7 mouse cellular contexts compared by ENCODE assay signal in the genomic region with DNA sequence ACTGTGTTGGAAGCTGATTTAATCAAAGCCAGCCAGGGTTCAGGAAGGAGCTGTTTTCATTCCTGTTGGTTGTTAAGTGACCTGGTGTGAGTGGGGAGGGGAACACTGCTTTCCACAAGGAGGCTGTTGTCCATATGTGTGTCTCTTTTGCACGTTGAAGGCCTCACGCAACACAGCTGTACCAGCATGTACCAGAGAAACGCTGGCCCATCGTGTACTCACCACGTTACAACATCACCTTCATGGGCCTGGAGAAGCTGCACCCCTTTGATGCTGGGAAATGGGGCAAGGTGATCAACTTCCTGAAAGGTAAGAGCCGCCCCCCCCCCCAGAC. TPM values are rescaled to one million over a fixed set of nuclear protein-coding genes. Genes with fewer than 3 reads are reported as not detected.
DNase-seq lines count a peak whose midpoint lies in the region; ATAC-seq and TF ChIP-seq lines count a peak whose summit lies in the region.

No protein-coding gene starts in this region.

- no peak for DNase-seq in lung, postnatal 25 days (ENCODE audit: low spot score)
- DNase-seq in limb, embryonic 11.5 days (ENCODE audit: low spot score), result no peak
- no peak for DNase-seq in cerebellum, postnatal 4 days (ENCODE audit: low spot score in 2 of 2)

- 36% methylated on average over 6 of the region's 6 CpGs for WGBS in lung, embryonic 16.5 days
- WGBS in forebrain, embryonic 12.5 days, result 45% methylated on average over 6 of the region's 6 CpGs
- 25% methylated on average over 6 of the region's 6 CpGs for WGBS in limb, embryonic 11.5 days
- 13% methylated on average over 6 of the region's 6 CpGs for WGBS in small intestine, adult 2 months

- no peaks in the 10 kb centered on the region for H3K36me3 ChIP-seq in lung, embryonic 16.5 days (ENCODE audit: control insufficient read depth, insufficient read depth, low read length)
- peaks cover 9% of the 10 kb centered on the region; the same call in 1 of the 2 replicates for H3K36me3 ChIP-seq in forebrain, embryonic 12.5 days (replicated peaks)
- H3K36me3 ChIP-seq in limb, embryonic 11.5 days (ENCODE audit: control insufficient read depth, insufficient read depth, low read length), result no peaks in the 10 kb centered on the region
- peaks cover 6% of the 10 kb centered on the region; the same call in 1 of the 2 replicates for H3K36me3 ChIP-seq in small intestine, adult 2 months (ENCODE audit: control insufficient read depth, insufficient read depth, low read length)

- peak overlapping the region; percentile 28 for H3K27ac ChIP-seq in lung, embryonic 16.5 days (ENCODE audit: low read length)
- peak overlapping the region; percentile 75 for H3K27ac ChIP-seq in forebrain, embryonic 12.5 days
- H3K27ac ChIP-seq in limb, embryonic 11.5 days (replicated peaks; ENCODE audit: low read depth, low read length), result peak overlapping the region; percentile 91
- H3K27ac ChIP-seq in small intestine, adult 2 months (ENCODE audit: insufficient read depth, low read depth, low read length), result peak overlapping the region; percentile 55

- TF ChIP-seq CTCF in small intestine, adult 2 months (IDR thresholded peaks at IDR 0.05; ENCODE audit: extremely low read depth, insufficient read length, insufficient replicate concordance, low read depth, low read length), result no peak

- peak overlapping the region; percentile 75 for H3K9ac ChIP-seq in lung, embryonic 16.5 days (ENCODE audit: low read length)
- peak overlapping the region; percentile 80 for H3K9ac ChIP-seq in forebrain, embryonic 12.5 days
- peak overlapping the region; percentile 74 for H3K9ac ChIP-seq in limb, embryonic 11.5 days (ENCODE audit: low read length)

- no peaks in the 10 kb centered on the region for H3K9me3 ChIP-seq in lung, embryonic 16.5 days (ENCODE audit: control insufficient read depth, low read length)
- H3K9me3 ChIP-seq in forebrain, embryonic 12.5 days, result no peaks in the 10 kb centered on the region
- H3K9me3 ChIP-seq in limb, embryonic 11.5 days (ENCODE audit: control insufficient read depth, low read length), result no peaks in the 10 kb centered on the region

- H3K27me3 ChIP-seq in lung, embryonic 16.5 days (ENCODE audit: control insufficient read depth, insufficient read depth, low read depth, low read length), result no peaks in the 10 kb centered on the region
- peaks cover 5% of the 10 kb centered on the region; the same call in 1 of the 2 replicates for H3K27me3 ChIP-seq in forebrain, embryonic 12.5 days
- H3K27me3 ChIP-seq in limb, embryonic 11.5 days (ENCODE audit: control insufficient read depth, insufficient read depth, low read length), result no peaks in the 10 kb centered on the region
- H3K27me3 ChIP-seq in small intestine, adult 2 months (ENCODE audit: control insufficient read depth, insufficient read depth, low read length), result no peaks in the 10 kb centered on the region

- no peak for TF ChIP-seq POLR2A in small intestine, adult 2 months (IDR thresholded peaks at IDR 0.05; ENCODE audit: low read depth, low read length)

- ATAC-seq in lung, embryonic 16.5 days (ENCODE audit: low read depth), result peak; percentile 1; the same call in 1 of the 2 replicates
- ATAC-seq in forebrain, embryonic 12.5 days (ENCODE audit: low FRiP score), result no peak
- no peak; the same call in 1 of the 2 replicates for ATAC-seq in limb, embryonic 11.5 days (ENCODE audit: insufficient number of reproducible peaks, low FRiP score, low TSS enrichment, low read depth)
- no peak for ATAC-seq in inflammation-experienced regulatory T-cells, adult 6 months

- peak overlapping the region; percentile 75 for H3K4me2 ChIP-seq in lung, embryonic 16.5 days (ENCODE audit: low read depth, low read length)
- H3K4me2 ChIP-seq in forebrain, embryonic 12.5 days, result peak overlapping the region; percentile 83
- H3K4me2 ChIP-seq in limb, embryonic 11.5 days (ENCODE audit: low read depth, severe bottlenecking), result peak overlapping the region; percentile 69

- peaks cover 16% of the 10 kb centered on the region; the same call in 1 of the 2 replicates for H3K4me1 ChIP-seq in lung, embryonic 16.5 days (replicated peaks; ENCODE audit: control insufficient read depth, insufficient read depth, low read length)
- H3K4me1 ChIP-seq in forebrain, embryonic 12.5 days, result peaks cover 68% of the 10 kb centered on the region
- H3K4me1 ChIP-seq in limb, embryonic 11.5 days (ENCODE audit: control insufficient read depth, insufficient read depth, low read length), result peaks cover 33% of the 10 kb centered on the region
- H3K4me1 ChIP-seq in small intestine, adult 2 months (ENCODE audit: control insufficient read depth, insufficient read depth, insufficient read length, low read length), result peaks cover 36% of the 10 kb centered on the region

- peak overlapping the region; percentile 60 for H3K4me3 ChIP-seq in lung, embryonic 16.5 days (ENCODE audit: low read length)
- H3K4me3 ChIP-seq in forebrain, embryonic 12.5 days (replicated peaks), result peak overlapping the region; percentile 71
- H3K4me3 ChIP-seq in limb, embryonic 11.5 days (ENCODE audit: low read depth, low read length), result peak overlapping the region; percentile 67
- H3K4me3 ChIP-seq in small intestine, adult 2 months (ENCODE audit: low read depth, low read length), result peak overlapping the region; percentile 76

RNA-seq across cellular contexts. Expression of gene Hdac11, which starts 0.7 kb away (rescaled TPM):
- polyA plus RNA-seq in lung, embryonic 16.5 days (2015; fragmentation: Nextera tagmentation; extraction: Ambion mirVana), result 6.4 and 7.7 TPM in 2 replicates
- 16.3 and 18.0 TPM in 2 replicates for polyA plus RNA-seq in forebrain, embryonic 12.5 days (2016; fragmentation: Nextera tagmentation; extraction: Ambion mirVana)
- 13.8 and 14.3 TPM in 2 replicates for polyA plus RNA-seq in limb, embryonic 11.5 days (2014; fragmentation: Nextera tagmentation; extraction: Ambion mirVana)
- 13.4 and 24.0 TPM in 2 replicates for polyA plus RNA-seq in small intestine, adult 2 months (2012; rRNA removed)
- polyA plus RNA-seq in inflammation-experienced regulatory T-cells, adult 6 months (2017; shearing (Covaris generic)), result 1 to 10 TPM in 2 of 3 experiments, under 1 TPM in 1; 0.80 to 1.5 (median 1.4) TPM

RNA-seq across cellular contexts. Expression of gene Nup210, which starts 40.6 kb away (rescaled TPM):
- polyA plus RNA-seq in lung, embryonic 16.5 days (2015; fragmentation: Nextera tagmentation; extraction: Ambion mirVana), result 27.8 and 29.0 TPM in 2 replicates
- 32.7 and 37.9 TPM in 2 replicates for polyA plus RNA-seq in forebrain, embryonic 12.5 days (2016; fragmentation: Nextera tagmentation; extraction: Ambion mirVana)
- 4.3 and 4.4 TPM in 2 replicates for polyA plus RNA-seq in limb, embryonic 11.5 days (2014; fragmentation: Nextera tagmentation; extraction: Ambion mirVana)
- 25.9 and 28.9 TPM in 2 replicates for polyA plus RNA-seq in small intestine, adult 2 months (2012; rRNA removed)
- 10 to 100 TPM; 51.5 to 81.0 (median 66.2) TPM for polyA plus RNA-seq in inflammation-experienced regulatory T-cells, adult 6 months (2017; shearing (Covaris generic))

RNA-seq across cellular contexts. Expression of gene Fbln2, which starts 55.1 kb away (rescaled TPM):
- polyA plus RNA-seq in lung, embryonic 16.5 days (2015; fragmentation: Nextera tagmentation; extraction: Ambion mirVana), result 68.5 and 78.8 TPM in 2 replicates
- polyA plus RNA-seq in forebrain, embryonic 12.5 days (2016; fragmentation: Nextera tagmentation; extraction: Ambion mirVana), result 39.4 and 45.6 TPM in 2 replicates
- 78.7 and 79.9 TPM in 2 replicates for polyA plus RNA-seq in limb, embryonic 11.5 days (2014; fragmentation: Nextera tagmentation; extraction: Ambion mirVana)
- 19.6 and 24.9 TPM in 2 replicates for polyA plus RNA-seq in small intestine, adult 2 months (2012; rRNA removed)
- polyA plus RNA-seq in inflammation-experienced regulatory T-cells, adult 6 months (2017; shearing (Covaris generic)), result 1 to 10 TPM in 1 of 3 experiments, under 1 TPM in 1, not detected in 1; 0.22 to 1.2 TPM

Comparison
In these comparisons a context has a peak if more than half of its experiments do, and no peak if none do; other contexts are left out.
1. H3K27ac ChIP-seq: peak in every context shown above with its lines; median percentile 91 in limb, embryonic 11.5 days; 75 in forebrain, embryonic 12.5 days; 55 in small intestine, adult 2 months; 28 in lung, embryonic 16.5 days.